Mouse (Mus musculus): Measurements from ENCODE around the gene Hsd3b6.
"Not testable (repeated sequence)": the region's sequence is repeated elsewhere in the genome, so short reads cannot be mapped to it uniquely, and the experiment has no call there.

The Hsd3b6 gene

DNA sequence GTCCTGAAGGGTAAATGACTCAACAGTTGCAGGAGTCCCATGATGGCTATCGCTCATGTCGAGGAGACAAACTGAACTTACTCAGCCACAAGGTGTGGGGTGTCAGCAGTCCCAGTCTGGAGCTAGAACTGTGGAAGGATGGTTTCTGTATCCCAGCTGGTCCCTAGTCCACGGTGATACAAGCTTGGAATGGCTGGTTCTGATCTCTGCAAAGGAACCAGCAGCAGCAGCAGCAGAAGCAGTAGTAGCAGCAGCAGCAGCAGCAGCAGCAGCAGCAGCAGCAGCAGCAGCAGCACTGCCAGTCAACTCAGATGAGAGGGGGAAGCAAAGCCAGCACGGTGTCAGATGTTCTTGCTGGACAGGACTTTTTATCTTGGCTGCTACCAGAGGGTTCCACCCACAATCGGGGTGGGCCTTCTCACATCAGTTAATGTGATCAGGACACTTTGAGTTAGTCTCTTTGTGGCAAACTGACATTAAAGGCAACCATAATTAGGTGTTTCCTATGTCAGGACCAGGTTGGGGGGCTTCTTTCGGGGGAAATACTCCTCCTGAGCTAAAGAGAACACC, at the start of gene Hsd3b6:
Hsd3b6 (minus strand) TSS at position 343 of the 570 bp plus-strand sequence.
- DNase-seq (ENCODE audit: low spot score in 2 of 2) = no peak

DNA sequence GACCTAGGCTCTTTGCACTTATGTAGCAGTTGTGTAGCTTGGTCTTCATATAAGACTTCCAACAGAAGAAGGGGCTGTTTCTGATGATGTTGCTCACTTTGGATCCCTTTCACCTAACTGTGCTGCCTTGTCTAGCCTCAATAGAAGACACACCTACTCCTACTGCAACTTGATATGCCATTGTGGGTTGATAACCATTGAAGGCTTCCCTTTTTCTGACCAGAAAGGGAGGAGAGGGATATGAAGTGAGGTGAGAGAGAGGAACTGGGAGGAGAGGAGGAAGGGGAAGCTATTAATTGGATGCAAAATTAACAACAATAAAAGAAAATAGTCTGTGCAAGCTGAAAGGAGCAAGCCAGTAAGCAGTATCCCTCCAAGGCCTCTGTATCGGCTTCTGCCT, 48.6 kb upstream of the Hsd3b6 start:
- DNase-seq (ENCODE audit: low spot score in 2 of 2) = no peak

DNA sequence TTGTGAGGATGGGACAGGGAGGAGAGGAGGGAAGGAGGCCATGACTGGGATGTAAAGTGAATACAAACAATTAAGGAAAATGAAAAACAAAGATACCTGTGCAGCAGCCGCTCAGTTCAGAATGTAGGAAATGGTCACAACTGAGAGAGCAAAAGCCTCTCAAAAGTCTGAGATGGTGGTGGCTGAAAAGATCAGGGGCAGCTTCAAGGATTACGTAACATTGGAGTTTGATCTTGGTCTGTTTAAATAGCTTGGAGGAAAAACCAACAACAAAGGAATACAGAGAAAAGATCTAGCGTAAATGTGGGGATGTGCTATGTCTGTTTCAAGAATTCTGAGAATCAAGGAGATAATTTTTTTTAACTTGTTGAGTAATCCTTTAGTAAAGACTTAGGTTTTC, 45.3 kb upstream of the Hsd3b6 start, which contains the start of gene Hsd3b1:
Hsd3b1 (minus strand) TSS at position 219 of the 400 bp plus-strand sequence.
- DNase-seq (ENCODE audit: low spot score in 2 of 2) = no peak

DNA sequence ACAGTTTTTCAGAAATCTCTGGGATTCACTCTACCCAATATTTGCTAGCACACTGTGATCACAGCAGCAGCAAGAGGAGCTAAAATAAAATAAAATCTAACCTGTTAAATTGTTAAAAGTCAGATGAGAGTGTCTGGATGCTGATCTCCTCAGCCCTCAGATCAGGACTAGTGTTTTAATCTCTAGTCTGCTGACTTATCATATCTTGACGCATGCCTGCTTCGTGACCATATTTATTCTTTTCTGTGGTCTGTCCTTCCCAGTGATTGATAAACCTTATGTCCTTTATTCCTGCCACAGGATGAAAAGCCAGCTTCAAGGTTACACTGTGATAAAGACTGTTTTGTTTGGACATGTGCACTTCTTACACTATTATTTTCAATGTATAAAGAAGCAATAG, 43.8 kb upstream of the Hsd3b6 start:
- no peak for DNase-seq (ENCODE audit: low spot score in 2 of 2)

GRCm38 (mm10) chr3:98856892-98857291, 42.6 kb upstream of the Hsd3b6 start:
- no peak for DNase-seq (ENCODE audit: low spot score in 2 of 2)

- DNase-seq (ENCODE audit: low spot score in 2 of 2) = no peak
Observed at GRCm38 (mm10) chr3:98855160-98855559, 40.9 kb upstream of the Hsd3b6 start.

DNA sequence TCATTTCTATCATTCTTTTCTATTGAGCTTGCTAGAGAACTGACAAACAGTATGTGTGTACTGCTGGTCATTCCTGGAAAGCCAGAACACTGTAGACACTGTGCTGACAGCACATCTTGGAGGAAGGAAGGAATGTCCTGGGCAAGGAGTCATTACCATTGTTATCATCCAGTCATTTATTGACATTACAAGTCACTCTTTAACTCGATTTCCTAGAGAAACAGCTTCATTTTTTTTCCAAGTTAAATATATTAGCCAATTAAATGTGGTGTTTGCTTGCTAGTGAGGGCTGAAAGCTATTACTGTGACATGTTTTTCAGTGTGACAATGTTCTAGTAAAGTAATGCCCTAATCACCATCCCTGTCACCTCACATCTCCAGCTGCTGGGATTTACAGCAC, 39.4 kb upstream of the Hsd3b6 start:
- no peak for DNase-seq (ENCODE audit: low spot score in 2 of 2)

DNA sequence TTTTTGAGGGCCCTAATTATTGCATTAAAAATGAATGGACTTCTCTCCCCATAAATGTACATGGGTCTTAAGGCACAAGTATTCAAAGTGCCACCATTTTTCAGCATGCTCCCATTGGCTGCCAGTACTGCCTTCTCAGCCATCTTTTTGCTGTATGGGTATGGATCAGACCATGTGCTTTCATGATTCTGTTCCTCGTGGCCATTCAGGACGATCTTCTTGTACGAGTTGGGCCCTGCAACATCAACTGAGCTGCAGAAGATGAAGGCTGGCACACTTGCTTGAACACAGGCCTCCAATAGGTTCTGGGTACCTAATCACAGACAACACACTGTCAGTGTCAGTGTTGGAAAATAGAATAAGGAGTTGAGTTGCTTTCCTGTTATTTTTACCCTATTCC, 38.8 kb upstream of the Hsd3b6 start:
- no peak for DNase-seq (ENCODE audit: low spot score in 2 of 2)

GRCm38 (mm10) chr3:98852631-98853030, 38.4 kb upstream of the Hsd3b6 start:
- no peak for DNase-seq (ENCODE audit: low spot score in 2 of 2)

GRCm38 (mm10) chr3:98851853-98852252, 37.6 kb upstream of the Hsd3b6 start:
- no peak for DNase-seq (ENCODE audit: low spot score in 2 of 2)

DNA sequence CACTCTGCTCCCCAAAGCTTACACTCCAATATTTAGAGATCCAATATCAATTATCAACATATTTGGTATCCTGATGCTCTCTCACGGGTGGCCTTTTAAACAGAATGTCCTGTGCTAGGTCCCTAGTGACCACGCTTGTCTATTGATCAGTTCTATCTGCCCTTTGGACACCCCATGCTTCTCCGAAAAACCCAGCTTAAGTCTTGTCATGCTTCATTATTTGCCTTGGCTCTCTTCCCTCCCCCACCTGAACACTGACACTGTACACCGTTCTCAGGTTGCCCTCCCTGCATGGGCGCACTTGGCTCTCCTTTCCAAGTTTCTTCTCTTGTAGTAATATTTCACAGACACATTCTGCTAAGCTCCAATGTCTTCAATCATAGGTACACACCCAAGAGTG, 36.0 kb upstream of the Hsd3b6 start:
- no peak for DNase-seq (ENCODE audit: low spot score in 2 of 2)

- DNase-seq (ENCODE audit: low spot score in 2 of 2) = no peak
Observed at GRCm38 (mm10) chr3:98848898-98849297, 34.7 kb upstream of the Hsd3b6 start.

GRCm38 (mm10) chr3:98812653-98813052, 1.6 kb downstream of the Hsd3b6 start:
- not testable (repeated sequence) for DNase-seq (ENCODE audit: low spot score in 2 of 2)

DNA sequence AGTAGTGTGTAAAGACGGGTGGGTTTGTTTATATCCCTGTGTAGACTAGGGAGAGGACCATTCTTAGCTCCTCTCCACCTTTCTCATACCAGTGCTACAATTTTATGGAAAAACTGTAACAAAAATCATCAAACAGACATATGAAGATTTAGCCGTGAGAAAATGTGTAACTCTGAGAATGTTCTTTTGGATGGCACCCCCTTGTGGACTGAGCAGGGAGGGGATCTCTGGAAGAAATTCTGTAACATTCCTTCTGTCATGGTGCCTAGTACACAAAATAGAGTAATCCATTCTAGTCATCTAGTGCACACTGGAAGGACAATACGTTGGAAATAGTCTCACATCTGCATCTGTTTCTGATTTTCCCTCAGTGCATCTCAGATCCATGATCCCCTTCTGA, 9.2 kb downstream of the Hsd3b6 start:
- DNase-seq (ENCODE audit: low spot score in 2 of 2) = not testable (repeated sequence)

GRCm38 (mm10) chr3:98786551-98786950, 27.7 kb downstream of the Hsd3b6 start:
- DNase-seq (ENCODE audit: low spot score in 2 of 2) = no peak

DNA sequence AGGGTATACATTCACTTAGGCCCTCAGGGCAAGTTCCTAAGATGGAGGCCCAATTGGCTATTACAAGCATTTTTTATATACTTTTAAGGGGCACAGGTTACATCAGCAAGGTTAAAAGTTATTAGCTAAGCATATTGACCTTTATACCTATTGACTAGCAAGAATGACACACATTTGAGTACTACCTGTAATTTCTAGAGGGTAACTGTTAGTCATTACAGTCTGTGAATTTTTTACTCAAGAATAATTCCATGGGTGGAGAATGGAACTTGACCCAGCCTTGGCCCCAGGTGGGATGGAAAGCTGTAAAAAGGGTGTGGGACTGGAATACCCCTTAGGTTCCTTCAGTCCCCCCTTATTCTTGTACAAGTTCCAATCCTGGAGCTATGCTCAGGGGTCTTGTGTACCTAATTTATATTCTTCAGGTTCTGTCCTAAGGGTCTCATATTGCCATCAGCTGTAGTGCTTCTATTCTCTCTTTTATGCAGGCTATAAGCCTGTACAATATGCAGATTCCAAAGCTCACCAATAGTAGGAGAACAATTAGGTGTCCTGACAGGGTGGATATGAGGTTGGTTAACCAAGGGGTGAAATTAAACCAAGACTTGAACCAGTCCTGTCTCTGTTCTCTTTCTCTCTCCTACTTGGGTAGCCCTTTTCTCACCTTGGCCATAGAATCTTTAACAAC, 31.9 kb downstream of the Hsd3b6 start:
- no peak for DNase-seq (ENCODE audit: low spot score in 2 of 2)

GRCm38 (mm10) chr3:98780921-98781320, 33.3 kb downstream of the Hsd3b6 start:
- no peak for DNase-seq (ENCODE audit: low spot score in 2 of 2)

DNA sequence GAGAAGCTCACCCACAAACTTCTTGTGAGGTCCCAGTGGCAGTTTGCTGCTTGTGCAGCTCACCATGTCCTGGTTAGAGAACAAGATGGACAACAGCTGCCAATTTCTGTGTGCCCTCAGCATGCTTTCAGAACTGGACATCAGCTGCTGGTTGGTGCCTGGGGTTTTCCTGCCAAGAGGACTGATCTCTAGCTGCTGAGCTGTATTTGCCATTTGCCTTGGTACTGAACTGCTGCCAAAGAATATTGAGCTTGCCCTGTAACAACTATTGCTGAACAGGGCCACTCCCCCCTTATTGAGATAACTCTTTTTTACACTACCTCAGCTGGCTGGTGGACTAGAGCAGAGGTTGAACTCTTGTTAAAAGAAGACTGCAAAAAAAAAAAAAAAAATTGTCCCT, 50.1 kb downstream of the Hsd3b6 start:
- DNase-seq (ENCODE audit: low spot score in 2 of 2) = no peak

- DNase-seq (ENCODE audit: low spot score in 2 of 2) = no peak
Observed at GRCm38 (mm10) chr3:98756836-98757235, 57.4 kb downstream of the Hsd3b6 start.
